Mouse (Mus musculus) brain, embryonic 18.5 days (tissue): ENCODE data around the gene Plet1.

Source experiments
- DNase-seq: peaks from one replicate; pipeline ENCODE4 v3.0.0-alpha.2; 2012; ENCODE audit warnings: low read depth, low spot score

Gene Plet1

DNA sequence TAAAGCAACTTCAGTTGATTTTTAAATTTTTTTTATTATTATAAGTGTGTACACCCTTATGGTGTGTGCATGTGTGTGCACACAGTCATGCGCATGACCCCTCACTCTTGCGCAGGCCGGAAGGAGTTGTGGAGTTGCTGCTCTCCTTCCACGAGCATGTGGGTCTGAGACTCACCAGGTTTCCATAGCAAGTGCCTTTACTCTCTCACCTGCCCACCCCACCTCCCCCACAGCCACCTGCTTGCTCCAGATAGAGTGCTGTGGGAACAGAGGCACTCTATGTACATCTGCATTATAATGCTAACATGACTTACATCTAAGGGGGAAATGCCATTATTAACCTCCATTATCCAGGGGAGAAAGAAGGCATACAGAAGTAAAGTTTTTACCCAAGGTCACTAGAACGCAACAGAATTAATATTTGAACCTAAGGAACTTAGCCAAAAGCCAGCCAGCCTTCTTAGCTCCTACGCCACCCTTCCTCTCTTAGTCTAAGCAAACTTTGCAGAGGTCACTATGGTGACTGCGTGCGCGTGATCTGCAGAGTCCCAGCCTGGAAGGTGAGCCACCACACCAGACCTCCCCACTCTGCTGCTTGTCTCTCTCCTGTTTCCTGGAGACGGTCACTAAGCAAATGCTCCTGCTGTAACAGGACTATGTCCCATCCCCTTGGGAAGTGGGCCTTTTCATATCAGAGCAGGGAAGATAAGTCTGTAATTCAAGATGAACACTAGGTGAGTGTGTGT is 1.3 kb downstream of the Plet1 start:
- DNase-seq, result no peak

DNA sequence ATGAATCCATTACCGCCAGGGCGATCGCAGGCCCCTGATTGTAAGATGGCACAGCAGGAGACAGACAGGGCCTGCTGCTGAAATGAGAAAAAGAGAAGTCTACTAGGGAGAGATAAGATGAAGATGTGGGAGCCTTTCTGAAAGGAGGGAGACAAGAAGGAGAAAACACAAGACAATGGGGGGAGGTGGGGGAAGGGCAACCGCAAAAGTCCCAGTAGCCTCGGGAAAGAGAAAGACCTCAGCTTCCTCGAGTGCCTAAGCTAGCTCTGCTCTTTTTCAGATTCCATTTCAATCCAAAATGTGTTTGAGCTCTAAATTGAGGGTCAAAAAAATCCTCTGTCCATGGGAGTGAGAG is 1.8 kb downstream of the Plet1 start:
- no peak for DNase-seq

DNA sequence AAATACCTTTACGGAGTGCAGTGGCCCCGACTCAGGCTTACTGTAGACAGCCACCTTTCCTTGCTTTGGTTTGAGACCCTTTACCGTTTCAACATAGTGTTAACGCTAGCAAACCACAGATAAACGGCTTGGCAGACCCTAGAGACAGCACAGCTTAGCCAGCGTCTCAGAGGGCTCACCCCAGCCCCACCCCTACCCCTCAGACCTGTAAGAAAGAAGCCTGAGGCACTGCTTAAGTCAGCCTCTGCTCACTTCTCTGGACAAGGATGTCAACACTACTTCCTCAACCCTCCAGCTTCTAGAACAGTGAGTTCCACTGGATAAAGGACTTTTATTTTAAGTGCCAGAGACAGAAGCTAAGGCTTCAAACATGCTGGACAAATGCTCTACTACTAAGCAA is 2.2 kb downstream of the Plet1 start:
- DNase-seq, result no peak

DNA sequence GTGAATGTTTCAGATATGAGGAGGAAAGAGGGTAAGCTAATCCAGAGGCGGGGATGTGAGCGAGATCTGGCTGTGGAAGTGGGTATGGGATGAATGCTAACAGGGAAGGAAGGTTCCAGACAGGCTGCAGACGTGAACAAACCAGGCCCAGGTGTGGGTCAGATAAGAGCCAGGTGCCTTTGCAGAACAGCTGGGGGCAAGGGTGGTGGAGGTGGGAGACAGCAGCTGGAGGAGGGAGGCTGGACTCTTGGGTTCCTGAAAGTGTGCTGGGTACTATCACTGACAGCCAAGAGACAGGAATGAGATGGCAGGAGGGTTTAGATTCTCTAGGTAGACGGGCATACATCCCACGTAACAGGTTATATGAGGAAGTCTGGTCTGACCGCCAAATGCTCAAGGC is 2.8 kb downstream of the Plet1 start:
- no peak for DNase-seq

DNA sequence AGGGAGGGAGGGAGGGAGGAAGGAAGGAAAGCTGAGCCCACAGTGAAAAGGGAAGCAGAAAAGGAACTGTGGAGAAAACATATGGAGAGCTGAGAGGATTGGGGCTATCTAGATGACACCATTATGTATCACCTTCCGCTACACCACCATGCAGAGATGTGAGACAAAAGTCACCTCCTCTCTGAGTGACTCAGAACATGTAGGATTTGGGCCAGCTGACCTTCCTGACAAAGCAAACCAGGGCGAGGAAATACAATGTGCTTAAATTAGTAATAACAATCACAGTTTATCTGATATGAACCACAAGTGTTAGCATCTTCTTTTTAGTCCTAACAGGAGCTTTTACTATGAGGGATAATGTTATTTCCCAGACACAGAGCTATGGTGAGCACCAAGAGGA is 3.2 kb downstream of the Plet1 start:
- DNase-seq, result no peak

DNA sequence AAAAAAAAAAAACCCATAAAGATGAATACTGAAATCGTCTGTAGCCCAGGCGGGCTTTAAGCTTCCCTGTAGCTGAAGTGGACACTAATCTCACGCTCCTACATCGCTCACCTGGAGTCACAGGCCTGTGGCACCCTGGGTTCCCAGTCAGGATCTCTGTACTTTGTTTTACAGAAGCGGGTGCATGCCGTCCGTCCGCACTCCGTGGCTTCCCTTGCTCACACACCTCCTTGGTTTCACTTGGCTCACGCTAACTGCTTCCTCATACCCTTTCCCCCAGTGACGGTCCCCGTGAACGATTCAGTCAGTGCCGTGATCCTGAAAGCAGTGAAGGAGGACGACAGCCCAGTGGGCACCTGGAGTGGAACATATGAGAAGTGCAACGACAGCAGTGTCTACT is 4.5 kb downstream of the Plet1 start:
- DNase-seq, result no peak

DNA sequence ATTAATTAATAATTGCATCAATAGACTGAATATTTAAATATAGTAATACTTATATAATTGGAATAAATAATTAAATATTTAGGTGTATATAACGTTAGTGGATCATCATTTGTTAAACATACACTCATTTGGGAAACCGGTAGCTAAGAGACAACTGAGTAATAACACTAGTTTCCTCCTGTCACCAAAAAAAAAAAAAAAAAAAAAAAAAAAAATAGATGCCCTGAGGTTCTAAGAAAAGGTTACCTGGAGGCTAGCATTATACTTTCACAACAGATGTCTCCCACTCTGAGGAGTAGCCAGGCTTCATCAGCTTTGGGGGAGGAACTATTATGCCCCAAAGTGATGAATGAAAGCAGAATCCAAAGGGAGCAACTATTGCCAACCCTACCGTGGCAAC is 5.5 kb downstream of the Plet1 start:
- DNase-seq, result no peak

DNA sequence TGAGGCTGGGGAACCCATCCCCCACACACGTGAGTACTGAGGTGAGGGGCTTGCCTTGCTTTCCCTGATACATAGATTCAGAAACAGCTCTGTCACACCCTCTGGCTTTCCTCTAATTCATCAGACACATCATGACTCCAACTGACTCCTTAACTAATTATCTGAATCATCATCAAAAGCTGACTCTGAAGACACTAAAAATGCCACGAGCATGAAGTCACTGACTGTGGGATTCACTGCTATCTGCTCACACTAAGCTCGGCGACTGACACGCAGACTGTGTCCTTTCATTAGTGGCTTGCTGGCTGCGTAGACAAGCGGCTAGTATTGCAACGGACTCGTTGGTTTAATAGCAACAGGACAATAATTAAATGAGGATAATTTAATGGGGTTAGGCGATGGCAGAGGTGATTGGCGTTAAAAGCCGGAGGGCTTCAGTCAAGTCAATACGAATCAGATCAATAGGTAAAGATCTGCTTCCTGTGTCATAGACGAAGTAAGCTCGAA is 6.2 kb downstream of the Plet1 start:
- DNase-seq, result no peak

DNA sequence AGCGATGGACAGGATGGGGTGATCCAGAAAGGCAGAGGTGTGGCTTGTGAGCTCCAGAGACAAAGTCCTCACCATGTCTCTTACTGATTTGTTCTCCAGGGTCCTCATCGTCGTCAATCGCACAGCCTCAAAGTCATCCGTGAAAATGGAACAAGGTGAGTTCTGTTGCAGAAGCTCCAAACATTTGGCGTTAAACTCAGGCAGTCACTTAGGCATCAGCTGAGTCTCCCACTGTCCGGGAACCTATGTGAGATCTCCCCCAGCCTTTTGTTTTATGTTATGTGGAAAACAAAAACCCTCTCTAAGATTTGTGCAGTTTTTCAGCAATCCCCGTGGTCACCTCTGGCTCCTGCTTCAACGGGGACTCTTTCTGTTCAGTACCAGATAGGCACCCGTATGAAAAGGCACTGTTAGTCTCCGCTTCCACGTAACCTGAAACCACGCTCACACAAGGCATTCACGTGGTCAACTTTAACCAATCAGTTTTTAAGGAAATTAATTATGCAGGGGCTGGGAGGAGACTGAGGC is 6.7 kb downstream of the Plet1 start:
- peak; percentile 59 for DNase-seq

DNA sequence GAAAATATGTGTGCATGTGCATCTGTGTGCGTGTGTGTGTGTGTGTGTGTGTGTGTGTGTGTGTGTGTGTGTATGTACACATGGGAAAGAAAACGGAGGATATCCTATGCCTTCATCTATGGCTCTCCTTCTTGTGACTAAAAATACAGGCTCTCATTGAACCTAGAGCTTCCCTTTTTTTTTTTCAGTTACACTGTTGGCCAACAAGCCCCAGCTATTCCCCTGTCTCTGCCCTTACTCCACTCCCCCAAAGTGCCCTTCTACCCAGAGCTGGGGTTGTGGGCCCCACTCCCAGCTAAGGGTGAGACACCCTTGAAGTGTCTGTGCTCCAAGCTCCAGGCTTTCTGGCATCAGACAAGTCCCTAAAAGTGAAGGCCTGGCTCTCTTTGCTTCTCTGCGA is 8.6 kb downstream of the Plet1 start:
- no peak for DNase-seq

DNA sequence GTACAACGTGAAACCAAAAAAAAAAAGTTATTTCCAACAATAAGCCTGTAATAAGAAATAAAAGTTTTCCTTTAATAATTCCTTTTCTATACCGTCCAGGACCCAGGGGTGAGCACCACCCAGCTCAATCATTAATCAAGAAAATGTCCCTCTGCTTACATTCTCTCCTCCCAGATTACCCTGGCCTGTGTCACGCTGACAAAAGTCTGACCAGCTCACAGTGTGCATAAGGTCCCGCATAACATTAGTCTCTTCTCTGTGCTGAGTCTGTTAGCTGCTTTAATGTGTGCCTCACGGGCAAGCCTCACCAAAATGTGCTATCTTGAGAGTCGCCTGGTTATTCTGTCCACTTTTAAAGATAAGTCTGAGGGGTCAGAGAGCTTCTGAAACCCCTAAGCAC is 11.1 kb downstream of the Plet1 start:
- no peak for DNase-seq

DNA sequence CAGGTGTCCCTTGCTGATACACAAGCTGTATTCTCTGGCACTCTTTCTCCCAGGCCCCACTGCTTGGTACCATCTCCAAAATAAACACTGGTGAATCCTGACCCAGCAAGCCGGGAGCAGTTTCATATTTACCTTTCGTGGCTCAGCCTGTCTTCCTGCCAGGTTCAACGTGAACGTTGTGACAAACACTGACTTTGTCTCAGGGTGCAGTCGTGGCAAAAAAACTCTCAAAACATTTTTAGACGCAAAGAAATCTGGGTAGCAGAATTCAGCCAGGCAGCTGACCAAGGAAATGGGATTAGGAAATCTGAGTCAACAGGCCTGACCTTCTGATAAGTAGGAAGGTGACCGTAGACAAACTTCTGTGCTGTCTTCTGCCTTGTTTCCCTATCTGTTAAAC is 13.2 kb downstream of the Plet1 start:
- DNase-seq, result no peak

DNA sequence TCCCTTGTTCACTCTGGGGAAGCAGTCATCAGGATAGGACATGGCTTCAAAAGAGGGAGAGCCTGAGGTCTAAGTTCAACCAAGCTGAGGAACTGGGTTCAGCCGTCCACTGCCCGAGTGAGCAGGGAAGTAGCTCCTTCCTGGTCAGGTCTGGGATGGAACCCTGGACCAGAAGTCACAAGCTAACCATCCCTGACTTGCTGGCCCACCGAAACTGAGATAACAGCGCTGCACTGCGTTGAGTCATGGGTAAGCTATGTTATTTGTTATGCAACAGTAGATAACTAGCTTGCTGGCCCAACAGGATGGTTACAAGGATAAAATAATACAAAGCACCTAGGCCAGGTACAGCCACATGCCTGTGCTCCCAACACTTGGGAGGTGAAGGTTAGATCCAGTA is 21.1 kb downstream of the Plet1 start:
- DNase-seq, result no peak

DNA sequence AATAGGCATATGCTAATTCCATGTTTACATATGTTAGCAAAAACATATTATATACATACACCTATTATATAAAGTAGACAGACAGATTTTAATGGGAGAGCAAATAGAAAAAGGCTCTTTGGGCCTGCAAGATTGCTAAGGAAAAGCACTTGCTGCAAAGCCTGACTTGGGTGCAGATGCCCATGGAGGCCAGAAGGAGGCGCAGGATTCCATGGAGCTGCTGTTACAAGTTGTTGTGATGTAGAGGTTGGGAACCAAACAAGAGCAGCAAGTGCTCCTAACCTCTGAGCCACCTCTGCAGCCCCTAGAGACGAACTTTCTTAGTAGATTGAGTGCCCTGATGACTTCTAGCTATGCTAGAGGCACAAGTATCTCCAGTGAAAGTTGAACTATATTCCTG is 24.5 kb downstream of the Plet1 start:
- DNase-seq, result no peak

DNA sequence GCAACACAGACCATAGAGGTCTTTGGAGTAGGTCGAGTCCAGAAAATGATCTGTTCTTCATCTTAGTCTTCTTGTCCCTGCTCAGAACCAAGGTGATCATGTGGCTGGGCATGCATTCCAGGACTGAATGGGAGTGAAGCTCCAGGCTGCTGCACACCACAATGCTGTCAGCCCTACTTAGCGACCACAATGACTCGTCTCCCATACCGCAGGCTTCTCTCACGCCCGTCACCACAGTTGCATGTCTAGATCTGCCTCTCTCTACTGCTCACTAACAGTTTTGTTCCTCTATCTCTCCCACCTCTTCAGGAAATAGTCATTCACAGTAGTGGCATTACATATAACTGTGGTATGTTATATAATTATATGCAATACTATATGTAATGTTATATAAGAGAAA is 26.4 kb downstream of the Plet1 start:
- DNase-seq, result no peak

DNA sequence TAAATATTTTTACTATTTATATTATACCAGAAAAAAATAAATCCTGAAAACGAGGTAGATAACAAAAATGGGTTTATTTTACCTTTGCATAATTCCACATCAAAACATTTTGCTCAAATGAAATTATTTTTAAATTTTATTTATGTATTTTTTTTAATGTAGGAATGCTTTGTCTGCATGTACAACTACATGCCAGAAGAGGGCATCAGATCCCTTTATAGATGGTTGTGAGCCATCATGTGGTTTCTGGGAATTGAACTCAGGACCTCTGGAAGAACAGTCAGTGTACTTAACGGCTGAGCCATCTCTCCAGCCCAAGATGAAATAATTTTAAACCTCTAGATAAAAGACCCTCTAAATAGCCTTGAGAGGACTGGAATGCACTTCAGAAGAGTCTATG is 27.2 kb downstream of the Plet1 start:
- DNase-seq, result no peak

DNA sequence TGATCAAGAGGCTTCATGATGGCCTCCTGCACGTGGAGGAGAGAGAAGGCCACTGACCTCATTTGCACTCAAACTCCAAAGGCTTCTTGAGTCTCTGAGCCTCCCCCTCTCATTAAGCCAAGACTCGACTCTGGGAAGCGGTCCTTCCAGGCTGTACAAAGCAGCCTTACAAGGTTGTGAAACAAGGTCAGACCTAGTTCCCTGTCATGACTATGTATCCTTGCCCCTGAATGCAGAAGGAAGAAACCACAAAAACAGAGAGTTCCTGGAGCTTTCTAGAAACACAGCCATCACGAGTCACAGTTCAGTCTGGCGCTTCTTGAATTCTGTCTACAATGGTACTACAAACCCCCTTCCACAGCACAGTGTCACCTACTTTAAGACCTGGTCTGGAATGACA is 28.2 kb downstream of the Plet1 start:
- no peak for DNase-seq

DNA sequence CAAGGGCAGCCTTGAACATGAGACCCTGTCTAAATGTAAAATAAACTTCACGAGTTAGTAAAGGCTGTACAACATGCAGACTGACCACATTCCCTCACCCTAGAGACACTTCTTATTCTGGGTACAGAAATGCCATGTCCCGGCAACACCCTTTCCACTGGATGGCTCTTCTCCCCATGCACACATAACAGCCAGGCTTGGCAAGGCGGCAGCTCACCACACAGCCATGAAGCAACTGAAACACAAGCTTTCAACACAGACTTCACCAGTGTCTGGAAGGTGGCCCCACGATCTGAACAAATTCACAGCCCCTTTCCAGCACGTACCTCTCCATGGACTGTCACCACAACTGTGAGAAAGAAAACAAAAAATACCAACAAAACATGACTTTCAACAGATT is 30.6 kb downstream of the Plet1 start:
- DNase-seq, result no peak

DNA sequence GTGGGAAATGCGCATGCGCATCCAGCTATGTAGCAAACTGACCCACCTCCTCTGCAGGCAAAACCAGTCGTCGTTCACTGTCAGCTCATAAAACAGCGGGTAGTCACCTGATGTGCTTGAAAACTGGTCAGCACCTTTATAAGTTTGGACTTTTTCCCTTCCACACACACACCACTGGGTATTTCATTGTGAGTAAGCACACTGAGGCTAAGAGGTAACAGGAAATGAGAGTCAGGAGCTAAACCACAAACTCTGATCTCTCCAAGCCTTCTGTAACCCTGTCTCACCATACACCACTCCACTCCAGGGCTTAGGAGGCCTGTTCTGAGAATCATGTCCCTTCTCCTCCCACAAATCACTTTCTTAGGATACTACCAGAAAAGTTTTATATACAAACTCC is 31.3 kb downstream of the Plet1 start:
- no peak for DNase-seq

DNA sequence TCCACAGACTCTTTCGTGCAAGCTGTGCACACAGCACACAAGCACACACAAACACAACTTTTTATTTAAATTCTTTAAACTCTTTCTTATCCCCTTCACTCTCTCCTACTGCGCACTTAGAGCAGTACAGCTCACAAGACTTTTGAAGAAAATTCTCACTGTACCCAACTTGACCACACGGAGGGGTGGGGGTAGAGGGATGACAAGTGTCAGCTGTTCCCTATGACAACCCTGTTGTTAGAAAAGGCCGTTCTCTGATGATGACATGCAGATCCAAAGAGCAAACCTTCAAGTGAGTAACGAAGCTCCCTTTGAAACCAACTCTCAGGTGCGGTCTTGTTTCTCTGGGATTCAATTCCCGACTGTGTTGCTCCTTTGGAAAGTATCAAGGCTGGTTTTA is 33.5 kb downstream of the Plet1 start:
- DNase-seq, result no peak

DNA sequence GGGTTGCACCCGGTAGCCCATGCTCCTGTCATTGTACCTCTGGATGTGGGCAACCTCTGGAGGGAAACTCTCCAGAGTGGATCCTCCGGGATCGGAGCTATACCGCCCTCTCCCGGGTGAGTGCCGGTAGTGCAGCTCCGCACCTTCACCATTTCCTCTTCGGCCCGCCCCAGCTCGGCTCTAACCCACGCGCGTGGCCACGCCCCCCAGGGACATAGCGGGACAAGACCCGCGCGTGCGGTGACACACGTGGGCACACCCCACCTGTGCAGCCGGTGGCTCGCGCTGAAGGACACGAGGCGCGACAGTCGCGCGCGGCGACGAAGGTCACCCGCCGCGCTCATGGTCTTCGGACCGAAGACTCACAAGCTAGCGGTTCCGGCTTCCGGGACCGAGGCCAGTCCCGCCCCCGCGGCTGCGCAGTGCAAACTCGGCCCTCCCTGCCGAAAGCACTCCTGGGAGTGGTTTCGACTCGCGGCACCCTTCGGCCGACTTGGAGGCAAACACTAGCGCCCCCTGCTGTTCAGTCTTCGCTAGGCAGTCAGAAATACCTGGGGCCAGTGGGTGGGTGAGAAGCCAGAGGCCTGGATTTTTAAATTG is 34.1 kb downstream of the Plet1 start, which contains the start of gene Pts:
TSS of gene Pts (minus strand) at position 432 of the 600 bp plus-strand sequence.
- DNase-seq, result peak; percentile 95

DNA sequence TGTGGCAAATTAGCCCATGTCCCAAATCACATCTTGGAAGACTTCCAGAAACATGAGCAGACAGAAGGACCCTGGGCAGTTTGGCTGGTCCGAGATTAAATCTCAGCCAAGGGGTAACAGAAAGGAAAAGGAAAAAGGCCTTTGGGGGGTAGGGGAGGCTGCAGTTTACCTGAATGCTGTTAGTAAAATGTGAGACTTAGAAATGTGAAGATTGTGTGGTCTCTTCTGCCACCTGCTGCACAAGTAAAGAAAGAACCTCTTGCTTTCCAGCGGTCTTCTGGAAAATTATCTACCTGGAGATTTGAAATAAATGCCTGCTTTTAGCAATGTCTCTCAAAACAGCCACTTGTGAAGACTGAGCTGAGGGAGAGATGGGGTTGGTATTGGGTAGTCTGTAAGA is 36.6 kb downstream of the Plet1 start:
- DNase-seq, result peak; percentile 34

DNA sequence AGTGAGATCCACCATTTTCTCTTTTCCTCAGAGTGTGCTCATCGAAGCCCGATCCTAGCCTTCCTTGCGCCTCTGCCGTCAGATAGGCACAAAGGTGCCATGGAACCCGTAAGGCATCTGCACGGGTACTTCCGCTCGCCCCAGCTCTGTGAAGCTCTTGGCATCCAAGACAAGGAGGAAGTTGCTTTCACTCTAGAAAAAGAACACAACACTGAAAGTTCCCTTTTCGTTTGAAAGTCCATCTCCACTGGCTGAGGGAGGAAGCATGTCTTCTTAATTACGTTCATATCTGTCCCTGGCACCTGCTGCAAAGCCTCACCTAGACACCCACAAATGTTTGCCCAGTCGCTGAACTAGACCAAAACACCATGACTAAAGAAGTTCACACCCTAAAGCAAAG is 39.0 kb downstream of the Plet1 start:
- DNase-seq, result no peak
